Mouse (Mus musculus) ES-Bruce4 (cell line): ENCODE results near the gene Rnf157.
A peak's percentile ranks its signal among the peaks of the same experiment; 100 is the strongest.

Experiments used
- CTCF ChIP-seq: IDR thresholded peaks from one replicate; pipeline ENCODE4 v1.8.1; 2011; ENCODE audit warnings: low read depth, low read length
- EP300 ChIP-seq: IDR thresholded peaks from 2 replicates; pipeline ENCODE4 v1.6.1; 2011; ENCODE audit warnings: low read depth, low read length; ENCODE audit not compliant: insufficient read depth

GRCm38 (mm10) chr11:116351294-116351693 lies 61.5 kb downstream of the Rnf157 start:
- TF ChIP-seq EP300 (no peak), CTCF (peak; percentile 14)
